Mouse (Mus musculus) large intestine, adult 2 months (tissue): Measurements from ENCODE around the gene Myh7. TPM values are rescaled to one million over a fixed set of nuclear protein-coding genes. Genes with fewer than 3 reads are reported as not detected.
"Not testable (repeated sequence)": the region's sequence is repeated elsewhere in the genome, so short reads cannot be mapped to it uniquely, and the experiment has no call there.

Experiments used
- DNase-seq: peaks from one replicate; pipeline ENCODE4 v3.0.0-alpha.2; 2012; ENCODE audit warnings: low read depth, low spot score
- WGBS: fragments of 180-500 bp; shearing (Covaris S2); methylation state at CpG from one replicate; pipeline ENCODE4 v1.1.7; 2018; 5-methylcytosine and 5-hydroxymethylcytosine counted together
- polyA plus RNA-seq: library from polyadenylated mRNA; depleted of rRNA; stranded (reverse); fragments of >200 nt; gene quantifications from 2 replicates; pipeline ENCODE4 v1.2.3, GENCODE M21; 2012

Gene Myh7
- polyA plus RNA-seq, 1 experiment, result 0.19 TPM

- WGBS, result 56% methylated on average over 1 of the region's 1 CpGs
- DNase-seq, result no peak
Observed at GRCm38 (mm10) chr14:54976633-54977032, 17.8 kb downstream of the Myh7 start, which contains the start of gene Gm17428. Gm17428 (plus strand) TSS chr14:54976933.

GRCm38 (mm10) chr14:54974068-54974791, 20.2 kb downstream of the Myh7 start:
- no peak for DNase-seq
- WGBS, result 89% methylated on average over 6 of the region's 6 CpGs

GRCm38 (mm10) chr14:54972786-54973185, 21.6 kb downstream of the Myh7 start:
- WGBS, result 88% methylated on average over 11 of the region's 11 CpGs
- not testable (repeated sequence) for DNase-seq

- no peak for DNase-seq
Observed at GRCm38 (mm10) chr14:54968344-54968743, 26.1 kb downstream of the Myh7 start.

GRCm38 (mm10) chr14:54967874-54968273, 26.6 kb downstream of the Myh7 start:
- 88% methylated on average over 3 of the region's 3 CpGs for whole genome bisulfite sequencing
- DNase-seq, result no peak

GRCm38 (mm10) chr14:54966320-54966977, 28.0 kb downstream of the Myh7 start, which contains the start of gene Myh6:
Myh6 (minus strand) TSS chr14:54966927.
- no peak for DNase-seq
- 75% methylated on average over 7 of the region's 7 CpGs for WGBS

GRCm38 (mm10) chr14:54965631-54966030, 28.8 kb downstream of the Myh7 start:
- no peak for DNase-seq
- 47% methylated on average over 6 of the region's 6 CpGs for WGBS

- DNase-seq, result no peak
- WGBS, result 73% methylated on average over 15 of the region's 15 CpGs
Observed at GRCm38 (mm10) chr14:54965044-54965443, 29.4 kb downstream of the Myh7 start.

GRCm38 (mm10) chr14:54963727-54964126, 30.7 kb downstream of the Myh7 start:
- no peak for DNase-seq
- WGBS, result 84% methylated on average over 11 of the region's 11 CpGs

GRCm38 (mm10) chr14:54962714-54963113, 31.7 kb downstream of the Myh7 start:
- 72% methylated on average over 7 of the region's 7 CpGs for WGBS
- no peak for DNase-seq

GRCm38 (mm10) chr14:54961487-54961886, 32.9 kb downstream of the Myh7 start:
- no peak for DNase-seq
- 71% methylated on average over 5 of the region's 5 CpGs for WGBS

- DNase-seq, result no peak
- 59% methylated on average over 10 of the region's 10 CpGs for WGBS
Observed at GRCm38 (mm10) chr14:54960769-54961168, 33.7 kb downstream of the Myh7 start.

GRCm38 (mm10) chr14:54959853-54960613, 34.4 kb downstream of the Myh7 start:
- WGBS, result 87% methylated on average over 12 of the region's 12 CpGs
- not testable (repeated sequence) for DNase-seq

GRCm38 (mm10) chr14:54959197-54959596, 35.2 kb downstream of the Myh7 start:
- WGBS, result 87% methylated on average over 3 of the region's 3 CpGs
- no peak for DNase-seq

GRCm38 (mm10) chr14:54958503-54958902, 35.9 kb downstream of the Myh7 start:
- no peak for DNase-seq
- WGBS, result 71% methylated on average over 4 of the region's 4 CpGs

GRCm38 (mm10) chr14:54956533-54956932, 37.9 kb downstream of the Myh7 start:
- 71% methylated on average over 9 of the region's 9 CpGs for WGBS
- DNase-seq, result no peak

GRCm38 (mm10) chr14:54955481-54955880, 38.9 kb downstream of the Myh7 start:
- WGBS, result 74% methylated on average over 3 of the region's 3 CpGs
- DNase-seq, result no peak

GRCm38 (mm10) chr14:54954474-54954873, 40.0 kb downstream of the Myh7 start:
- no peak for DNase-seq
- WGBS, result 78% methylated on average over 3 of the region's 3 CpGs

- no peak for DNase-seq
- WGBS, result 87% methylated on average over 8 of the region's 8 CpGs
Observed at GRCm38 (mm10) chr14:54953664-54954206, 40.7 kb downstream of the Myh7 start.

GRCm38 (mm10) chr14:54951587-54951986, 42.8 kb downstream of the Myh7 start:
- no peak for DNase-seq
- WGBS, result 87% methylated on average over 6 of the region's 6 CpGs
